Mouse (Mus musculus) limb, embryonic 13.5 days (tissue): ENCODE measurements around the gene Nif3l1. TPM values are rescaled to one million over a fixed set of nuclear protein-coding genes. Genes with fewer than 3 reads are reported as not detected.

Source experiments
- ATAC-seq: fragments of 200-750 bp; cut with Nextera tagmentation; 2 replicates; pipeline ENCODE4 v1.8.0; 2017; ENCODE audit warnings: low read depth, moderate number of reproducible peaks, moderate TSS enrichment; ENCODE audit not compliant: low FRiP score
- H3K27ac ChIP-seq: fragments of 300-500 bp; sonication (generic); 2 replicates; pipeline ENCODE4 v1.5.1; 2015; ENCODE audit warnings: inconsistent platforms, mild to moderate bottlenecking, moderate library complexity
- H3K27me3 ChIP-seq: fragments of 300-500 bp; sonication (generic); 2 replicates; pipeline ENCODE4 v1.6.1; 2015; ENCODE audit warnings: mild to moderate bottlenecking, inconsistent platforms
- H3K36me3 ChIP-seq: fragments of 300-500 bp; sonication (generic); 2 replicates; pipeline ENCODE4 v1.6.1; 2015; ENCODE audit warnings: inconsistent platforms, mild to moderate bottlenecking, moderate library complexity
- H3K4me1 ChIP-seq: fragments of 300-500 bp; sonication (generic); 2 replicates; pipeline ENCODE4 v1.6.1; 2015; ENCODE audit warnings: inconsistent platforms
- H3K4me2 ChIP-seq: fragments of 300-500 bp; sonication (generic); replicated peaks from 2 replicates; pipeline ENCODE4 v1.6.1; 2015; ENCODE audit warnings: inconsistent platforms, mild to moderate bottlenecking, moderate library complexity
- H3K4me3 ChIP-seq: fragments of 300-500 bp; sonication (generic); 2 replicates; pipeline ENCODE4 v1.5.1; 2015; ENCODE audit warnings: moderate library complexity, mild to moderate bottlenecking, inconsistent platforms
- H3K9ac ChIP-seq: fragments of 300-500 bp; sonication (generic); 2 replicates; pipeline ENCODE4 v1.6.1; 2015; ENCODE audit warnings: mild to moderate bottlenecking, inconsistent platforms
- H3K9me3 ChIP-seq: fragments of 300-500 bp; sonication (generic); 2 replicates; pipeline ENCODE4 v1.6.1; 2016; ENCODE audit warnings: inconsistent platforms
- WGBS: fragments of 180-500 bp; shearing (Covaris S2); methylation state at CpG from one replicate; pipeline ENCODE4 v1.1.7; 2015; 5-methylcytosine and 5-hydroxymethylcytosine counted together
- polyA plus RNA-seq: library from polyadenylated mRNA; unstranded; fragments of >200 nt; fragmentation: Nextera tagmentation; extraction: Ambion mirVana; gene quantifications from 2 replicates; pipeline ENCODE4 v1.2.1, GENCODE M21; 2015

Nif3l1 gene
- polyA plus RNA-seq: 55.1 and 56.8 TPM in 2 replicates

DNA sequence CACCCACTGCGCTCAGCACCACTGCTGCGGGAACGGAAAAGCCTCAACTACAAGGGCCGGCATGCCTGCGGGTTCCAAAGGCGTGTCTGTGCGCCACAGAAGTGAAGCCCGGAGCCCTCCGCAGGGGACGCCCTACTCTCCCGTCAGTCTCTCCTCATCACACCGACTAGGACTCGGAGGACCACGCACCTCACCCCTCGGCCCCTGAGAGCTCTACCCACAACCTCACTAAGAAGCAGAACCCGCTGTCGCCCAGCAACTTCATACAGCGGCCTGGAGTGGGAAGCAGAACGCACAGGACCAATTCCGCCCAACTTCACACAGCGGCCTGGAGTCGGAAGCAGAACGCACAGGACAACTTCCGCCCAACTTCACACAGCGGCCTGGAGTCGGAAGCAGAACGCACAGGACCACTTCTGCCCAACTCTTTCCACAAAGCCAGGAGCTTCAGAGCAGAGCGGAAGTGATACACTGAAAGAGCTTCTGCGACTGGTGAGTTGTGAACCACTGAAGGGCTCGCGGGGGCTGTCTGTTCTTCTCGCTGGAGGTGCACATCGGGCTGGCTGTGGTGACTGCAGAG, at the start of gene Nif3l1, which contains the start of gene Ppil3:
Gene Nif3l1 (plus strand): TSS at position 9 of the 580 bp plus-strand sequence.
Gene Ppil3 (minus strand): TSS at position 344 of the 580 bp plus-strand sequence.
- peak; percentile 95 for ATAC-seq
- WGBS: under 1% methylated on average over 33 of the region's 33 CpGs
- no peaks in the 10 kb centered on the region for H3K27me3 ChIP-seq
- H3K9me3 ChIP-seq: no peaks in the 10 kb centered on the region
- H3K4me3 ChIP-seq: peak within 1 kb of the TSS; percentile 69
- peaks cover 46% of the 10 kb centered on the region for H3K36me3 ChIP-seq
- H3K27ac ChIP-seq: peak within 1 kb of the TSS; percentile 94
- peak within 1 kb of the TSS; percentile 85 for H3K9ac ChIP-seq
- peaks cover 21% of the 10 kb centered on the region for H3K4me1 ChIP-seq
- H3K4me2 ChIP-seq: peak within 1 kb of the TSS; percentile 68

DNA sequence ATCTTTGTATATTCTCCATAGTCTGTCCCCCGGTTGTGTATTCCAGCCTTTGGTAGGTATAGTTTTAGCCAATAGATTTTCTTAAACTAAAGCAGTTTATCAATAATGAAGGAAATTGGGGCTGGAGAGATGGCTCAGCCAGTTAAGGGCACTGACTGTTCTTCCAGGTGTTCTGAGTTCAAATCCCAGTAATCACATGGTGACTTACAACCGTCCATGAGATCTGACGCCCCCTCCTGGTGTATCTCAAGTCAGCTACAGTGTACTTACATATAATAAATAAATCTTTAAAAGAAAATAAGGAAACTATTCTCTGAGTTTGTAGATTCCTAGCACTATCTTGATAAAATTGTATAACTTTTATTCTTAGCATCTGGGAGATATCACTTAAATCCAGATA, 49.6 kb upstream of the Nif3l1 start:
- no peaks in the 10 kb centered on the region for H3K27me3 ChIP-seq
- no peak overlapping the region for H3K9ac ChIP-seq
- peaks cover 22% of the 10 kb centered on the region for H3K4me1 ChIP-seq
- H3K4me3 ChIP-seq: no peak overlapping the region
- peaks cover 56% of the 10 kb centered on the region for H3K36me3 ChIP-seq
- no peak overlapping the region for H3K27ac ChIP-seq
- no peak for ATAC-seq
- H3K9me3 ChIP-seq: no peaks in the 10 kb centered on the region
- H3K4me2 ChIP-seq: no peak overlapping the region
- WGBS: 91% methylated on average over 3 of the region's 3 CpGs

DNA sequence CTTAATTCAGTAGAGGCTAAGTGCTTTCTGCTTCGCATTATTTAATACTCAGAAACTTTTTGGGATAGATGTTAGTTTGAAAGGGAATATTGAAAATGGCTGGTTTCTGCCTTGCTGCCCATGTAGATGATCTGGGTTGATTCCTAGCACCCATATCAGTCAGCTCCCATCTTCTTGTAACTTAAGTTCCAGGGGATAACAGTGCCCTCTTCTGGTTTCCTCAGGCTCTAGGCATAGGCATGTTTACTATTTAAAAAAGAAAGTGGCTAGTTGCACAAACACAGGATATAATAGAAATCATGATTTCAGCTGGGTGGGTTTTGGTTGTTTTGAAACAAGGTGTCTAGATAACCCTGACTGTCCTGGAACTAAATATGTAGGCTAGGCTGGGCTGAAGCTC, 48.8 kb upstream of the Nif3l1 start:
- H3K9ac ChIP-seq: no peak overlapping the region
- 95% methylated on average over 1 of the region's 1 CpGs for whole genome bisulfite sequencing
- H3K36me3 ChIP-seq: peaks cover 65% of the 10 kb centered on the region
- ATAC-seq: no peak
- H3K4me2 ChIP-seq: no peak overlapping the region
- peaks cover 19% of the 10 kb centered on the region for H3K4me1 ChIP-seq
- H3K9me3 ChIP-seq: no peaks in the 10 kb centered on the region
- H3K27me3 ChIP-seq: no peaks in the 10 kb centered on the region
- H3K27ac ChIP-seq: no peak overlapping the region
- no peak overlapping the region for H3K4me3 ChIP-seq

DNA sequence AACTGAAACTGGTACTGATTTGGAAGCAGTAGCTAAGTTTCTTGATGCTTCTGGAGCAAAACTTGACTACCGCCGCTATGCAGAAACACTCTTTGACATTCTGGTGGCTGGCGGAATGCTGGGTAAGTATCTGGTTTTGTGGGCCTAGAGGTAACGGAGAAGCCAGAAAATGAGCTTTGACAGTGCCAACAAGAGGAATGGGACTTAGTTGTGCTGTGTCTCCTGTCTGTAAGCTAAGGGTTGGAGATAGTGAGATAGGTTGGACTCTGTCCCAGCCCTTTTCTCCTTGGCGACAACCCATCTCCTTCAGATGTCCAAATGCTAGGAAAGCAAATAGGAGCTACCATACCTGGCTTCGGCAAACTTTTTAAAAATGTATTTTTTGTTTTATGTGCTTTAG, 47.2 kb upstream of the Nif3l1 start:
- H3K9ac ChIP-seq: no peak overlapping the region
- H3K36me3 ChIP-seq: peaks cover 79% of the 10 kb centered on the region
- no peak overlapping the region for H3K4me2 ChIP-seq
- no peak for ATAC-seq
- WGBS: 97% methylated on average over 6 of the region's 6 CpGs
- H3K27me3 ChIP-seq: no peaks in the 10 kb centered on the region
- no peak overlapping the region for H3K27ac ChIP-seq
- peaks cover 12% of the 10 kb centered on the region; the same call in 1 of the 2 replicates for H3K4me1 ChIP-seq
- no peak overlapping the region for H3K4me3 ChIP-seq
- H3K9me3 ChIP-seq: no peaks in the 10 kb centered on the region

DNA sequence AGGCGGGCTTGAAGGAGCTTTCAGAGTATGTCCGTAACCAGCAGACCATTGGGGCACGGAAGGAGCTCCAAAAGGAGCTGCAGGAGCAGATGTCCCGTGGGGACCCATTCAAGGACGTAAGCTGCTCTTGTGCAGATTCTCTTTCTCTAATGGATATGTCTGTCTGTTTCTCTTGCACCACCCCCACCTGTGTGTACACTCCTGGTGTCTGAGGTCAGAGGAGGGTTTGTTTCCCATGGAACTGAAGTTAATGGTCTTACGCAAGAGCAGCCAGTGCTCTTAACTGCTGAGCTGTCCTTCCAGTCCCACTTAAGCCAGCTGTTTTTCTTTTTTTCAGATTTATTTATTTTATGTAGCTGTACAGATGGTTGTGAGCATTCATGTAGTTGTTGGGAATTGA, 43.6 kb upstream of the Nif3l1 start:
- Histone ChIP-seq H3K4me3 (no peak overlapping the region), H3K36me3 (peaks cover 90% of the 10 kb centered on the region), H3K9ac (no peak overlapping the region), H3K9me3 (no peaks in the 10 kb centered on the region), H3K27ac (no peak overlapping the region), H3K4me2 (no peak overlapping the region), H3K4me1 (no peaks in the 10 kb centered on the region), H3K27me3 (no peaks in the 10 kb centered on the region)
- WGBS: 93% methylated on average over 6 of the region's 6 CpGs
- ATAC-seq: no peak

DNA sequence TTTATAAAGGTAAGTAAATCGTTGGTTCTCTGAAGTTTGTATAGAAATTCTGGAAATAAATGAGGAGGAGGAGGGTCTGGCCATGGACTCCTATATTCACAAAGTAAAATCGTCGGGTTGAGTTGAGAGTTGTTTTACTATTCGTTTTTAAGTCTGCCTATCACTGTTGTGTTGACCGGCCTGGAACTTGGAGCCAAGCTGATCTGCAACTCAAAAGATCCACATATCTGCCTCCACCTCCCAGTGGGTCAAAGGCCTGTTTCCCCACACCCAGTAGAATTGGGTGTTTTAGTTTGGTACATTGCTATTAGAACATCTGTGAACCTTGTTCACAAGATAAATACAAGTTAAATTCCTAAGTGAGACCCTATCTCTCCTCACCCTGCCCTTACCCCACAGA, 41.2 kb upstream of the Nif3l1 start:
- Histone ChIP-seq H3K4me2 (no peak overlapping the region), H3K36me3 (peaks cover 79% of the 10 kb centered on the region), H3K9me3 (no peaks in the 10 kb centered on the region), H3K27ac (no peak overlapping the region), H3K9ac (no peak overlapping the region), H3K4me3 (no peak overlapping the region), H3K4me1 (no peaks in the 10 kb centered on the region), H3K27me3 (no peaks in the 10 kb centered on the region)
- no peak for ATAC-seq
- WGBS: 91% methylated on average over 5 of the region's 5 CpGs

DNA sequence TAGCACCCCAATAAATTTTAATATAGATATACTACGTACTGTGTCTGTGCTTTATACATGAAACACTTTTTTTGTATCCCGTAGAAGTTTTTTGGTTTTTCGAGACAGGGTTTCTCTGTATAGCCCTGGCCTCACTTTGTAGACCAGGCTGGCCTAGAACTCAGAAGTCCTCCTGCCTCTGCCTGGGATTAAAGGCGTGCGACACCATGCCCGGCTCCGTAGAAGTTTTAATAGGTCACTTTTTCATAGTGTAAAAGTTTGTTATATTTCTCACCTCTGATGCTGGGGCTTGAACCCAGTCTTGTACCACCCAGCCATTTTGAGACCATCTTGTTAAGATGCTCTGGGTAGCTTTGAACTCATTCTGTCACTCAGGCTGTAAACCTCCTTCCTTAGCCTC, 37.6 kb upstream of the Nif3l1 start:
- Histone ChIP-seq H3K36me3 (peaks cover 72% of the 10 kb centered on the region), H3K4me3 (no peak overlapping the region), H3K9me3 (no peaks in the 10 kb centered on the region), H3K4me2 (no peak overlapping the region), H3K4me1 (no peaks in the 10 kb centered on the region), H3K27me3 (no peaks in the 10 kb centered on the region), H3K9ac (no peak overlapping the region), H3K27ac (no peak overlapping the region)
- no peak for ATAC-seq
- WGBS: 94% methylated on average over 7 of the region's 7 CpGs

DNA sequence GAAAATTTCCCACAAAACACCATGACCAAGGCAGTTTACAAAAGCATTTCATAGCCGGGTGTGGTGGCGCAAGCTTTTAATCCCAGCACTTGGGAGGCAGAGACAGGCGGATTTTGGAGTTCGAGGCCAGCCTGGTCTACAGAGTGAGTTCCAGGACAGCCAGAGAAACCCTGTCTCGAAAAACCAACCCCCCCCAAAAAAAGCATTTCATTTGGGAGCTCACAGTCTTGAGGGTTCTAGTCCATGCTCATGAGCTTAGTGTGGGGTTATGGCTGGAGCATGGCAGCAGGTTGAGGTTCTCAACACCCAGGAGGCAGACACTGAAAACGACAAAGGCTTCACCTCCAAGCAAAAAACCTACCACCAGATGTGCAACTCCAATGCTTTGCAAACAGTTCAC, 36.8 kb upstream of the Nif3l1 start:
- no peak for ATAC-seq
- no peaks in the 10 kb centered on the region for H3K9me3 ChIP-seq
- H3K27me3 ChIP-seq: no peaks in the 10 kb centered on the region
- no peak overlapping the region for H3K4me2 ChIP-seq
- H3K9ac ChIP-seq: no peak overlapping the region
- H3K36me3 ChIP-seq: peaks cover 72% of the 10 kb centered on the region
- H3K27ac ChIP-seq: no peak overlapping the region
- H3K4me1 ChIP-seq: no peaks in the 10 kb centered on the region
- WGBS: 86% methylated on average over 6 of the region's 6 CpGs
- H3K4me3 ChIP-seq: no peak overlapping the region

DNA sequence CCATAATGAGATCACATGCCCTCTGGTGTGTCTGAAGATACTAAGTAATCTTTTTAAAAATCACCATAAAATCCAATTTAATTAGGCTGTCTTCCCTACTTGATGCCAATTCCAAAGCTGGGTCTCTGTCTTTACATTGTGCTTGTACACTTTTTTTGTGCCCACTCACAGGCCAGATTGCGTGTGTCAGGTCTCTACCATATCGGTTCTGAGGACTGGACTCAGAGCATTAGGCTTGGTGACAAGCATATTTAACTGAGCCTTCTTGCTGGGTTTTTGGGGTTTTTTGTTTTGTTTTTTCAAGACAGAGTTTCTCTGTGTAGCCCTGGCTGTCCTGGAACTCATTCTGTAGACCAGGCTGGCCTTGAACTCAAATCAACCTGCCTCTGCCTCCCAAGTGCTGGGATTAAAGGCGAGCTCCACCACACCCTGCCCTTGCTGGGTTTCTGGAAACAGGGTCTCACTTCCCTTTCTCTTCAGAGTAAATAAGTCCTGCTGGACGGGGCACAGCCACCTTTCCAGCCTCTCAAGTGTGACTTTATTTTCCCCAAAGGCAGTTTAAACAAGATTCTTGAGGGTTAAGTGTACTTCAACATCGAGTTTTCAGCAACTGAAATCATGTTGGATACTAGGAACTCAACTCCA, 35.3 kb upstream of the Nif3l1 start:
- H3K27ac ChIP-seq: no peak overlapping the region
- ATAC-seq: peak; percentile 24; the same call in 1 of the 2 replicates
- no peak overlapping the region for H3K4me3 ChIP-seq
- H3K9me3 ChIP-seq: no peaks in the 10 kb centered on the region
- H3K9ac ChIP-seq: no peak overlapping the region
- H3K4me1 ChIP-seq: no peaks in the 10 kb centered on the region
- no peaks in the 10 kb centered on the region for H3K27me3 ChIP-seq
- 78% methylated on average over 5 of the region's 5 CpGs for WGBS
- H3K4me2 ChIP-seq: no peak overlapping the region
- H3K36me3 ChIP-seq: peaks cover 73% of the 10 kb centered on the region

DNA sequence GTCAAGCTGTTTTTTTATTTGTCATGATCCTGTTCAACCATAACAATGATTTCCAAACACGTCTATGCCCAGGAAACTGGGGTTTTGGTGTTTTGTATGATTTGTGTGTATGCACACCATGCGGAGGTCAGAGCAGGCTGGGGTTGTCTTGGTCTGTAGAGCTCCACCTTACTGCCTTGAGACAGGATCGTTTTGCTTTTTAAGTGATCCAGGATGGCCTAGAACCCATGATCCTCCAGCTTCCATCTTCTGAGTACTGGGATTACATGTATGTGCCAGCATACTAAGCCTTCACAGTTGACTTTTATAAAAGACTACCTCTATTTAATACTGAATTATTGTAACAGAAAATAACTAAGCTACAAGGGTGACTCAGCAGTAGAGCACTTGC, 34.8 kb upstream of the Nif3l1 start:
- WGBS: 85% methylated on average over 3 of the region's 3 CpGs
- no peak overlapping the region for H3K27ac ChIP-seq
- no peak overlapping the region for H3K4me2 ChIP-seq
- H3K4me1 ChIP-seq: no peaks in the 10 kb centered on the region
- H3K4me3 ChIP-seq: no peak overlapping the region
- no peak for ATAC-seq
- H3K9ac ChIP-seq: no peak overlapping the region
- H3K9me3 ChIP-seq: no peaks in the 10 kb centered on the region
- H3K27me3 ChIP-seq: no peaks in the 10 kb centered on the region
- H3K36me3 ChIP-seq: peaks cover 73% of the 10 kb centered on the region

DNA sequence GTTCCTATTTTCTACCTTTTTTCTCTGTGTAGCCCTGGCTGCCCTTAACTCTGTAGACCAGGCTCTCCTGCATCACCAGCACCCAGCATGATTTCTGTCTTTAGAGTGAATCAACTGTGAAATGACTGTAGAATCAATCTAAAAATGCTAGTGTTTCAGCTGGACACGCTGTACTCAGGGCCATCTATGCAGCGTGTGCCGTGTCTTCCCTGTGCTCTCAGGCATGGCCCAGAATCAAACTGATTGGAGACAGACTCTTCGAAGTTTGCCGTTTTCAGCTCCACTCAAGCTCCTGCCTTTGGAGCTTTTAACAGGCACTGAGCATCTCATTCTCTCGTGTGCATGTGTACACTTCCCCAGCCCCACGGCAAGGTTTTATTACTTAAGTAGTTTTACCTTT, 34.2 kb upstream of the Nif3l1 start:
- no peaks in the 10 kb centered on the region for H3K27me3 ChIP-seq
- H3K4me3 ChIP-seq: no peak overlapping the region
- WGBS: 87% methylated on average over 7 of the region's 7 CpGs
- H3K9me3 ChIP-seq: no peaks in the 10 kb centered on the region
- H3K36me3 ChIP-seq: peaks cover 74% of the 10 kb centered on the region
- H3K9ac ChIP-seq: no peak overlapping the region
- no peak overlapping the region for H3K4me2 ChIP-seq
- no peak for ATAC-seq
- H3K27ac ChIP-seq: no peak overlapping the region
- H3K4me1 ChIP-seq: no peaks in the 10 kb centered on the region

DNA sequence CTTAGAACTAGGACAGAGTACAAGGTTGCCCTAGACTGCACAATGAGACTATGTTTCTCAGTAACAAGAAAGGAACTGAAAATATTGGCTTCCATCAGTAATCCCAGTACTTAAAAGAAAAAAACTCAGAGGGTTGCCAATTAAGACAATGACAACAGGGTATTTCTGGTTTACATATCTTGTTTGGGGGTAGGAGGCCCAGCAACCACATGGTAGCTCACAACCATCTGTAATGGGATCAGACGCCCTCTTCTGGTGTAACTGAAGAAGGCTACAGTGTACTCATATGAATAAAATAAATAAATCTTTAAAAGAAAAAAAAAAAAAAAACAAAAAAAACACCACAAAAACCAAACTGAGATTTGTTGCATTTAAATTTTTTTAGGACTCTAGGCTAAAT, 29.5 kb upstream of the Nif3l1 start:
- Histone ChIP-seq H3K36me3 (peaks cover 90% of the 10 kb centered on the region), H3K9ac (no peak overlapping the region), H3K4me2 (no peak overlapping the region), H3K9me3 (no peaks in the 10 kb centered on the region), H3K27ac (no peak overlapping the region), H3K4me3 (no peak overlapping the region), H3K27me3 (no peaks in the 10 kb centered on the region), H3K4me1 (0 out of 2 replicates have a peak, but pooled peaks cover 2% of the 10 kb centered on the region)
- ATAC-seq: no peak
- WGBS: 35% methylated on average over 1 of the region's 1 CpGs

DNA sequence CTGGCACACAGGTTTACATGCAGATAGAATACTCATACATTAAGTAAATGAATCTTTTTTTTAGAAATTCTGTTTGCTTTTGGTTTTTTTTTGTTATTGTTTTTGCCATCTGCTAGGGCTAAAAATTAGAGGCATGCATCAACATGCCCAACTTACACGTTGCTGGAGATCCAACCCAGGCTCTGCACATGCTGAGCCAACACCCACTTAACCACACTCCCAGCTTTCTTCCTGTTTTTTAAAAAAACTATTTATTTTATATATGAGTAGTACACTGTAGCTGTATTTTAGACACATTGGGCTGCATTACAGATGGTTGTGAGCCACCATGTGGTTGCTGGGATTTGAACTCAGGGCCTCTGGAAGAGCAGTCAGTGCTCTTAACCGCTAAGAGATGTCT, 28.9 kb upstream of the Nif3l1 start:
- Histone ChIP-seq H3K9ac (no peak overlapping the region), H3K4me3 (no peak overlapping the region), H3K9me3 (no peaks in the 10 kb centered on the region), H3K36me3 (peaks cover 86% of the 10 kb centered on the region), H3K4me2 (no peak overlapping the region), H3K27me3 (no peaks in the 10 kb centered on the region), H3K27ac (no peak overlapping the region), H3K4me1 (peaks cover 4% of the 10 kb centered on the region)
- no peak for ATAC-seq
- 89% methylated on average over 2 of the region's 2 CpGs for WGBS
